Mouse (Mus musculus) heart, adult 2 months (tissue): ENCODE measurements around the gene Tnfrsf18. TPM values are rescaled to one million over a fixed set of nuclear protein-coding genes. Genes with fewer than 3 reads are reported as not detected.

Source experiments
- DNase-seq, 2 experiments: peaks; one replicate each; pipeline ENCODE4 v3.0.0; 2021
- H3K27ac ChIP-seq: fragments of 200-600 bp; 2 replicates; pipeline ENCODE4 v1.8.1; 2022
- H3K27me3 ChIP-seq: fragments of 200-500 bp; 2 replicates; pipeline ENCODE4 v1.6.1; 2012; ENCODE audit warnings: mild to moderate bottlenecking, low read length, inconsistent platforms, mixed read lengths; ENCODE audit not compliant: control insufficient read depth, insufficient read depth
- H3K36me3 ChIP-seq: fragments of 200-500 bp; 2 replicates; pipeline ENCODE4 v1.6.1; 2012; ENCODE audit warnings: low read length, inconsistent platforms; ENCODE audit not compliant: control insufficient read depth, insufficient read depth
- H3K4me1 ChIP-seq: fragments of 200-500 bp; 2 replicates; pipeline ENCODE4 v1.6.1; 2011; ENCODE audit warnings: low read length; ENCODE audit not compliant: control insufficient read depth, insufficient read depth
- H3K4me3 ChIP-seq: fragments of 200-600 bp; 2 replicates; pipeline ENCODE4 v1.8.1; 2022
- H3K79me2 ChIP-seq: fragments of 200-500 bp; replicated peaks from 2 replicates; pipeline ENCODE4 v1.6.1; 2012; ENCODE audit warnings: mild to moderate bottlenecking, inconsistent platforms, low read length, moderate library complexity, mixed read lengths; ENCODE audit not compliant: control insufficient read depth, insufficient read depth
- H3K9ac ChIP-seq: fragments of 200-500 bp; 2 replicates; pipeline ENCODE4 v1.6.1; 2012; ENCODE audit warnings: low read depth, mild to moderate bottlenecking, control low read depth, inconsistent platforms, low read length, mixed read lengths
- CTCF ChIP-seq: fragments of 200-600 bp; IDR thresholded peaks from 2 replicates; pipeline ENCODE4 v1.8.1; 2022; ENCODE audit warnings: antibody characterized with exemption, mild to moderate bottlenecking, moderate library complexity
- EP300 ChIP-seq: fragments of 200-500 bp; IDR thresholded peaks from 2 replicates; pipeline ENCODE4 v1.6.1; 2011; ENCODE audit warnings: low read depth, low read length, control low read depth; ENCODE audit not compliant: insufficient read depth
- POLR2A ChIP-seq: fragments of 200-500 bp; IDR thresholded peaks from 2 replicates; pipeline ENCODE4 v1.6.1; 2011; ENCODE audit warnings: mild to moderate bottlenecking, low read depth, low read length, control low read depth; ENCODE audit not compliant: insufficient read depth
- WGBS: fragments of 180-500 bp; shearing (Covaris S2); methylation state at CpG from one replicate; pipeline ENCODE4 v1.1.7; 2018; 5-methylcytosine and 5-hydroxymethylcytosine counted together
- intact Hi-C: fragments of 180-260 bp; cut with DNase I; formaldehyde crosslinking; loops from one replicate; pipeline ENCODE4 v1.15.1; 2025
- polyA plus RNA-seq: library from polyadenylated mRNA; depleted of rRNA; stranded (reverse); fragments of >200 nt; gene quantifications from 2 replicates; pipeline ENCODE4 v1.2.3, GENCODE M21; 2012
- total RNA-seq, 2 experiments: library from RNA; stranded (reverse); gene quantifications; 2 replicates each; pipeline ENCODE4 v1.2.3; 2021

Tnfrsf18 gene
- total and polyA plus RNA-seq, 3 experiments = 0.31 to 0.80 TPM; not detected in 1

DNA sequence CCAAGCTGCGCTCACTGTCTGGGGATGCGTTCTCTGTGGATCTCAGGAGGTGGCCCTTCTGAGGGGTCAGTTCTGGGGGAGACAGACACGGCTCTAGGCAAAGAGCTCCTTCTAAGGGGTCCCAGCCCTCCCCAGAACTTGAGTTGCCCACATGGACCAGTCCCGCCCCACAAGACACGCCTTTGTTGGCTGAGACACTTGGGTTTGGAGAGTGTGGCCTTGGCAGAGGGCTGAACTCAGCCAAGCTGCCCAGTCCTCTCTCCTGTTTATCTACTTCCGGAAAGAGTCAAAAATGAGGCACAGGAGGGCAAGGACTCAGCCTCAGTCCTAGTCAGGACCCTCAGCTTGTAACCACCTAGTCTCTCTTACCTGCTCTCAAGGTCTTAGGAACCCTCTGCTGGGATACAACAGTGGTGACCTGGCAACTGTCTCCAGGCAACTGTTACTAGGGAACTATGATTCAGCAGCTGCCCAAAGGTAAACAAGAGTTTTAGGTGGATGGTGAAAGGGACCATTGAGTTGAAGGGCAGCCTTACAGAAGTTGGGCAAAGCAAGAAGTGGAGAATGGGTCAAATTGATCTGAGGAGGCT, 24.5 kb downstream of the Tnfrsf18 start:
- Histone ChIP-seq H3K27ac (no peak overlapping the region), H3K79me2 (no peaks in the 10 kb centered on the region), H3K36me3 (no peaks in the 10 kb centered on the region), H3K27me3 (no peaks in the 10 kb centered on the region), H3K4me1 (no peaks in the 10 kb centered on the region), H3K9ac (no peak overlapping the region), H3K4me3 (no peak overlapping the region)
- TF ChIP-seq POLR2A (no peak), EP300 (no peak), CTCF (no peak)
- 48% methylated on average over 6 of the region's 6 CpGs for WGBS
- intact Hi-C loops = no loop called here
- DNase-seq = no peak

DNA sequence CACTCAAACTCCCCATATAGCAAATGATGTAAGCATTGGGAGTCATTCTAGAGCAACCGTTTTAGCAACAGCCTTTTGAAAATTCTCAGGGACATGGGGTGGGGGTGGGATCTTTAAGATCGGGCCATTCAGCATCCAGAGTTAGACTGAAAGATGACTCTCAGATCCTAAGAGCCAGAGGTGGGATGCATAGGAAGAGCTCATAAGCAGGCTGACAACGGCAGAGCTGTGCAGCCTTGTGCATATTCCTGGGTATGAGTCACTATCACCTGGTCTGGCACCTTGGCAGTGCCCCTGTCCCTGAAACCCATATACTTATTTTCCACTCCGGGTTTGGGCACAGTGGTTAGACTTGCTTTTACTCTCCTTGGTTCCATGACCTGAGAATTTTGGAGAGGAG, 27.1 kb downstream of the Tnfrsf18 start:
- intact Hi-C loops = no loop called here
- WGBS = 39% methylated on average over 4 of the region's 4 CpGs
- Histone ChIP-seq H3K27me3 (no peaks in the 10 kb centered on the region), H3K4me3 (no peak overlapping the region), H3K9ac (no peak overlapping the region), H3K36me3 (no peaks in the 10 kb centered on the region), H3K27ac (no peak overlapping the region), H3K4me1 (no peaks in the 10 kb centered on the region), H3K79me2 (no peaks in the 10 kb centered on the region)
- TF ChIP-seq POLR2A (no peak), EP300 (no peak), CTCF (no peak)
- no peak for DNase-seq

DNA sequence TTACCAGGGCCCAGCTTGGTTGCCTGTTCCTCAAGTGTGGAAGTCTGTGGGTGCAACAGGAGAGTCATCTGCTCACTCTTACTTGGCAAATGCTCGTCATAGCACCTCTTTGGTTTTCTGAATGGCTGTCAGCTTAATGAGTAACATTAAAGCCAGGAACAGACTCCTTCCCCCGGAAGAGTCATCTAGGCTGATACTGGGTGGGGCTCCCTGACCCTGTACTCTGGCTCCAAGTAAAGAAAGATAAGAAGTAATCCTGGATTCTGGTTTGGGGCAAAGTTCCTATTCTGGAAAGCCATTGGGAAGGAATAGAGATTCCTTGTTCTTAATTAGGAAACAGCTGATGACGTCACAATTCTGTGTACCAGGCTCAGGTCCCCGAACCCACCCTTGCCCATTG, 28.2 kb downstream of the Tnfrsf18 start:
- H3K27me3 ChIP-seq = no peaks in the 10 kb centered on the region
- DNase-seq = no peak
- H3K4me3 ChIP-seq = no peak overlapping the region
- no peaks in the 10 kb centered on the region for H3K36me3 ChIP-seq
- no peaks in the 10 kb centered on the region for H3K4me1 ChIP-seq
- H3K27ac ChIP-seq = no peak overlapping the region
- no peak overlapping the region for H3K9ac ChIP-seq
- intact Hi-C loops = no loop called here
- 63% methylated on average over 4 of the region's 4 CpGs for WGBS
- H3K79me2 ChIP-seq = no peaks in the 10 kb centered on the region
- no peak for TF ChIP-seq CTCF
- TF ChIP-seq POLR2A = no peak
- TF ChIP-seq EP300 = no peak

DNA sequence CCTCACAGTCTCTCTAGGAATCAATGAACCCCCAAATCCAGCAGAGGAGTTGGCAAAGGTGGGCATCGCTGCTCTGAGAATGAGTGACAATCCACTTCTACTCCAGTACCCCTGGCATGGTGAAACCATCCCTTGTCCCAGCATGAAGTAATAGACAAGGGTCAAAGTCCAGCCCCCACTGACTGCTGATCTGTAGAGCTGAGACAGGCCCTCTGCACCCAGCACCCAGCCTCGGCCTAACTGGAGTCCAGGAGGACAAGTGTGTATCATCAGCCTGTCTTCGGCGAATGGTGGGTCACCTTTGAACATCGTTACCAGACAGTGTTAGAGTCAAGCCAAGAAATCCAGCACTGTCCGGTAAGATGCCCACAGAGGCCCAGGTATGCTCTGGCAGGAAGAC, 28.6 kb downstream of the Tnfrsf18 start:
- no peaks in the 10 kb centered on the region for H3K27me3 ChIP-seq
- no peaks in the 10 kb centered on the region for H3K79me2 ChIP-seq
- H3K27ac ChIP-seq = no peak overlapping the region
- intact Hi-C loops = no loop called here
- 95% methylated on average over 6 of the region's 6 CpGs for WGBS
- H3K4me3 ChIP-seq = no peak overlapping the region
- no peak overlapping the region for H3K9ac ChIP-seq
- no peak for DNase-seq
- H3K36me3 ChIP-seq = no peaks in the 10 kb centered on the region
- TF ChIP-seq CTCF (no peak), POLR2A (no peak), EP300 (no peak)
- H3K4me1 ChIP-seq = no peaks in the 10 kb centered on the region

DNA sequence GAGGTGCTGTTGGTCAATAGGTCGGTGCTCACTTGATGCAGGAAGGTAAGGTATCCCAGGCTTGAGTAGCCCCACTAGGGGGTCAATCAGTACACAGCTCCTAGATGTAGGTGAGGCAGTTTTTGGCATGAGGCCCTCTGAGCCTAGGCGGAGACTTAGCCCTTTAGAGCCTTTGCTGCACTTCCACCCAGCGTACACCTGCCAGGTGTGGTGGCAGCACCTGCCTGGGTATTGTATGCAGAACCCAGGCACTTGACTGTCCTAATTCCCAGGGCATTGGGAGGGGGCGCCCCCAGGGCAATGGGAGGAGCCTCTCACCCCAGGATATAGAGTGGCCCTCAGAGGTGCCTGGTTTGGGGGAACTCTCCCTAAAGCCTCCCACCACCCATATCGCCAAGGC, 29.2 kb downstream of the Tnfrsf18 start:
- Histone ChIP-seq H3K36me3 (no peaks in the 10 kb centered on the region), H3K9ac (no peak overlapping the region), H3K27me3 (no peaks in the 10 kb centered on the region), H3K27ac (no peak overlapping the region), H3K79me2 (no peaks in the 10 kb centered on the region), H3K4me1 (no peaks in the 10 kb centered on the region), H3K4me3 (no peak overlapping the region)
- TF ChIP-seq POLR2A = no peak
- no peak for TF ChIP-seq CTCF
- no peak for TF ChIP-seq EP300
- 82% methylated on average over 5 of the region's 5 CpGs for whole genome bisulfite sequencing
- no peak for DNase-seq
- intact Hi-C loops = no loop called here

DNA sequence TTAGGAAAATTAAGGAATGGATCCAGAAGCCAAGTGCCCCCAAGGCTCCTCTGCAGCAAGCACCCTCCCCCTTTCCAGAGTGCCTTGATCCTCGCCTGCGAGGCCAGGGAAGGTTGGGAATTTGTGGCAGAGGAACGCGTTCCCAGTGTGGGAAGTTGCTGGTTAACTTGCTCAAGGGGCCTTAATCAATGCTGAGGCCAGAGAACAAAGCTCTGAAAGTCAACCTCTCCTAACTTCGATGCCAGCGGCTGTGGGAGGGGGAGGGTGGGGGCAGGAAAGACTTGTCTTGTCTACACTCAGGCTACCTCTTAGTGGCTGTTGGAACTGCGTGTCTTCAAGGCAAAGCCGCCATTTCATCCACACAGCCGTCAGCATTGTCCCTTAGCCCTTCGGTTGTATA, 31.7 kb downstream of the Tnfrsf18 start:
- DNase-seq = no peak
- Histone ChIP-seq H3K36me3 (no peaks in the 10 kb centered on the region), H3K79me2 (no peaks in the 10 kb centered on the region), H3K9ac (no peak overlapping the region), H3K4me1 (no peaks in the 10 kb centered on the region), H3K27ac (no peak overlapping the region), H3K27me3 (no peaks in the 10 kb centered on the region), H3K4me3 (no peak overlapping the region)
- intact Hi-C loops = no loop called here
- TF ChIP-seq EP300 (no peak), CTCF (no peak), POLR2A (no peak)
- 77% methylated on average over 10 of the region's 10 CpGs for WGBS

DNA sequence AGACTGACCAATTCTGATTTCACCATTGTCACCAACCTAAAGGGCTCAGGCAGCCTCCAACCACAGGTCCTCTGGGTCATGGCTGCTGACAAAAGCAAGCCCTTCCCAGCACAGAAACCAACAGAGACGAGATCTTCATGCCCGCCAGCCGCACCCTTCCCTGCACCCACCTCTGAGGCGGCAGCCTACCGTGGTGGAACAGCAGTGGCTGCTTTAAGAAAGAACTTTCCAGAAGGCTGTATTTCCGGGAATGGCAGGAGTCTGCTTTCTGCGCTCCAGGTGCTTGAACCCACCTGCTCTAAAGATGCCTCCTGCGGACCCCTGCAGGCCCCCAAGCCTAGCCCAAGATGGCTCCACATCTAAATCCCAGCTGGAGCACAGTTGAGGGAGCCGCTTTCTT, 32.9 kb downstream of the Tnfrsf18 start:
- Histone ChIP-seq H3K9ac (no peak overlapping the region), H3K27me3 (no peaks in the 10 kb centered on the region), H3K36me3 (no peaks in the 10 kb centered on the region), H3K79me2 (no peaks in the 10 kb centered on the region), H3K4me3 (no peak overlapping the region), H3K27ac (no peak overlapping the region), H3K4me1 (no peaks in the 10 kb centered on the region)
- WGBS = 71% methylated on average over 9 of the region's 9 CpGs
- DNase-seq = no peak
- intact Hi-C loops = no loop called here
- TF ChIP-seq CTCF (no peak), POLR2A (no peak), EP300 (no peak)
